Mouse (Mus musculus) spleen, postnatal 4 days (tissue): ENCODE measurements around the gene Arnt2.

Experiments used
- DNase-seq, 2 experiments: peaks; one replicate each; pipeline ENCODE4 v3.0.0; 2022; ENCODE audit warnings: low spot score in 2 of 2

The Arnt2 gene

DNA sequence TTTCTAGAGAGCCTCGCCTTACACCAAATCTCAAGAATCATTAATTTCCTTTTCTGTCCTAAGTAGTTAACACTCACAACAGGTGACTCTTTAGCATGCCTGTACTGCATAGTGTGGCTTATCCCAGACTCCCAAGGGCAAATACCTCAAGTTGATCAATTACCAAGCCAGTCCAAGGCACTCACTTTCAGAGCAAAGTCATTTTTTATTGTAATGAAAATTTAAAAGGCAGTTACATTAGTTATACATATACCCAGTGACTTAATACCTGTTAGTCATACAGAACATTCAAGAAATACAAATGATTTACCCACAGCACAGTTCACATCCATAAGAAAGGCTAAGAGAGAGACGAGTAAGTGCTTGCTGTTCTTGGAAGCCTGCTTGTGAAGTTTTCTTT lies 163.9 kb downstream of the Arnt2 start:
- no peak for DNase-seq

DNA sequence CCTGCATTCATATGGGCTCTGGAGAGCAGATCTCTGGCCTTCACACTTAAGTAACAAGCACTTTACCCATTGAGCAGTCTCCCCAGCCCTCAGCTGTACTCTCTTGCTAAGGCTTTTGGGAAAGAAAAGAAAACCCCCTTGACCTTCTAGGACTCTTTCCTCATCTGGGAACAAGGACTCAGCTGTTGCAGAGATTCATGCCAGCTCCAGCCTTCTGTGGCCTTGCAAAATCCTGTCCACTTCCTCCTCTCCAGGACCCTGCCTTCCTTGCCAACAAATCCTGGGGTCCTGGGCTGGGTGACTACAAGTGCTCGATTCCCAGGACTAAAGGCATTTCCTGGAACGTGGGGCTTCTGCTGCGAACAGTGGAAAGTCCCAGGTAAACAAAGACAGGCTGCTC lies 169.6 kb downstream of the Arnt2 start:
- DNase-seq: no peak

DNA sequence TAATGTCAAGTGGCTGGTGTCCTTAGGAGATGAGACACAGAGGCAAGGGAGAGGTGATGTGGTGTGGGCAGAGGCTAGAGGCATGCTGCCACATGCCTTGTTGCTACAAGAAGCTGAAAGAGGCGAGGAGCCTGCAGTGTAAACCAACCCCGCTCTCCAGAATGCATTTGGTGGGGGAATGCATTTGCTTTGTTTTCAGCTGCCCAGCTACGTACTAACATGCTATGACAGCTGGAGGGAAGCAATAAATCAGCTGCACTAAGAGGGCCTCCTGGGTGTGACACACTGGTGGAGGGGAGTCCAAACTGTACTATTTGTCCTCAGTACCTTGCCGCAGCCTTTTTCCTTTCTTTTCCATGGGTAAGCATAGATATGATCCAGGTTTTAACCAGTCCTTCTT lies 172.3 kb downstream of the Arnt2 start:
- no peak for DNase-seq

DNA sequence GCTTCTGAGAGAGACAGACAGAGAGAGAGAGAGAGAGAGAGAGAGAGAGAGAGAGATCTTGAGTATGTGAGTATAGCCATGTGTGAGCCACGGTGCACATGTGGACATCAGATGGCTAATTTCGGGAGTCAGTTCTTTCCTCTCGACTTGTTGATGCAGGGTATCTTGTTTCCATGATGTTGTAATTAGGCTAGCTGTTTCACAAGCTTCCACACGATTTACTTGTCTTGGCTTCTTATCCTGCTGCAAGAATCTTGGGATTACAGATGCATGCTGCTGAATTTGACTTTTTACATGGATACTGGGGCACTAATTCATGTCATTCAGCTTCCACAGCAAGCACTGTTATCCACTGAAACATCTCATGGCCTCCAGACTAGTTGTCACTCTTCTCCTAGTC lies 178.6 kb downstream of the Arnt2 start:
- DNase-seq: no peak

DNA sequence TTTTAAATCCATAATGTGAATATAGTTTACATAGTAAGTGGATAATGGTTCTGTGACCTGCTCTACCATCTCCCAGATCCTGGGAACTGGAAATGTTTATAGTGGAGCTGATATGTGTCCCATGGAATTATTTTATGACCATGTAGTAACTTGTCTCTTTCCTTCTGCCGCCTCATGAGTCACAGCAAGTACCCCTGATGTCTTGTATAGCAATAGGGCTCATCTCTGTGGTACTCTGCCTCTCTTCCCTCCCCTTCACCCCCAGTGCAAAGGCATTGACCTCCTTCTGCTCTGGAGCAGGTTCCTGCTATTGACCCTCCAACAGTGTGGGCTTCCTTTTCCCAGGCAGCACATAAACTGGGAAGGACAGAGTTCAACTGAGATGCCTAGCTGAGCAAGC lies 182.3 kb downstream of the Arnt2 start:
- DNase-seq: no peak

DNA sequence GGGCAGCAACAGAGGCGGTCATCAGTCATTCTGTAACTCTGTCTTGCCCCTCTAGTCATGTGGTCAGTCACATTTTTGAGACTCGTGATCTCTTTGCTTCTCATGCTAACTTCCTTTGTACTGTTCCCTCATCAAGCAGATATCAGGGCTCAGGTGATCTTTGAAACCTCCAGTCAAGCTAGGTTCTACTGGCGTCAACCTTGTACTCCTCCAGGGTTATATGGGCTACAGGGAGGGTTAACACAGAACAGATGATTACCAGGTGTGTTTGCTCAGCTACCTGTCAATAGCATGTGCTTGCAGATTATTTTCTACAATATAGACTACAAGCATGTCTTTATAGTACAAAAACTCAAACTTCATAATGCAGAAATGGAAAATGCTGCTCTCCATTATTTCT lies 183.1 kb downstream of the Arnt2 start:
- no peak for DNase-seq

DNA sequence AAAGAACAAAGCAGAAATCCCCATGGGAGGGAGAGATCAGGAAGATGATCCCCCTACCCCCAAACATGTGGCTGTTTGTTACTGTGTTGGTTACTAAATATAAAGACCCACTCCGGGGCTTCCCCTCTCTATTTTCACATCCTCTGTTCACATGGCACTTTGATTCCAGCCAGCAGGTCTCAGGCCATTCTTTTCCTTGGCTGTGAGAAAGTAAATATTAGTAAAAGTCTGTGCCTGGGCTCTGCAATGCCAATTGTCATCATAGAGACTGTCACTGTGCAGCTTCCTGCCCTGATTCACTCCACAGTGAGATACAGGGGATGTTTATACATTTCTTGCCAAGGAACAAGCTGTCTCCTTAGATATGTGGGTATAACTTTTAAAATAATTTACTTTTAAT lies 197.9 kb downstream of the Arnt2 start:
- DNase-seq: no peak

DNA sequence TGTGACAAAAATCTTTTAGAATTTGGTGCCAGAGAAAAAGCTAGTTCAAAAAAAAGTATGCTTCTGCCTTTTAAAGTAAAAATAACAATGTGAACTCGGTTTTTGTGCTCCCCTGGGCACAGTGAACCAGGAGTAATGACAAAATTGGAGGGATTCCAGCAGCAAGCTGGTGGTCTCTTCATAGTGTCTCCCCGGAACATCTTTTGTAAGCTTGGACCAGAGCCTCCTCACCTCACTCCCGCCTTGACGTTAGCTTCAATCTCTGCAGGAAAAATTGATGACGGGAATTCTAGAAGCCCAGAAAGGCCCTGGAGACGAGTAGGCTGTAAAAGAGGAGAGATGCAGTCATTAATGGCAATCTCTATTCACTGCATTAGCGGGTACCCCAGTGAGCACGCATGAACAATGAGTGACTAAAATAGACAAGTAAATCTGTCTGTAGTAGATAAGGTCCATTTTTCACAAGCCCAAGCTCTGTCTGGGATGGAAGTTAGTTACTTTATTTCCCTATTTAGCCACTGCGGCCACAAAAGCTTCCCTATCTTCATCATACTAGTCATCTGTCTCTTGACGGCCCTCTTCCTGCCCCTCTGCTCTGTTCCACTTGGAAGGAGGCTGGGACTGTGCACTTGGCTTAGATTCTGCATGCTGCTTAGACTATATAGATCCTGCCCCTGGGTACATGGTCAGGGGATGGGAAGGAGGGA lies 199.2 kb downstream of the Arnt2 start:
- no peak for DNase-seq

DNA sequence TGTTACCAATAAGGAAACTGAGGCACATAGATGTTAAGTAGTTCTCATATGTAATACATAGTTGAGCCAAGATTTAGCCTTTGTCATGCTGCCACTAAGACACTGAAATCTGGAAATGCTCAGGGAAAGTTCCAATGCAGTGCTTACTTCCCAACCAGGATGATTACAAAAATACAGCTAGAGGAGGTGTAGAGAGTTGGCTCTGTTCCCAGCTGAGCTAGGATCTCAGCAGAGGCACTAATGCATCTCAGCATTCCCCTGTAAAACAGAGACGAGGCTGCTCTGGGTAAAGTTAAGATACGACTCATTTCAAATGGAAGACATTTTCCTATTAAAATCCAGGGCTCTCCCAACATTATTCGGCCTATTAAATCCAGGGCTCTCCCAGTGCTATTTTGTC lies 206.0 kb downstream of the Arnt2 start:
- no peak for DNase-seq

DNA sequence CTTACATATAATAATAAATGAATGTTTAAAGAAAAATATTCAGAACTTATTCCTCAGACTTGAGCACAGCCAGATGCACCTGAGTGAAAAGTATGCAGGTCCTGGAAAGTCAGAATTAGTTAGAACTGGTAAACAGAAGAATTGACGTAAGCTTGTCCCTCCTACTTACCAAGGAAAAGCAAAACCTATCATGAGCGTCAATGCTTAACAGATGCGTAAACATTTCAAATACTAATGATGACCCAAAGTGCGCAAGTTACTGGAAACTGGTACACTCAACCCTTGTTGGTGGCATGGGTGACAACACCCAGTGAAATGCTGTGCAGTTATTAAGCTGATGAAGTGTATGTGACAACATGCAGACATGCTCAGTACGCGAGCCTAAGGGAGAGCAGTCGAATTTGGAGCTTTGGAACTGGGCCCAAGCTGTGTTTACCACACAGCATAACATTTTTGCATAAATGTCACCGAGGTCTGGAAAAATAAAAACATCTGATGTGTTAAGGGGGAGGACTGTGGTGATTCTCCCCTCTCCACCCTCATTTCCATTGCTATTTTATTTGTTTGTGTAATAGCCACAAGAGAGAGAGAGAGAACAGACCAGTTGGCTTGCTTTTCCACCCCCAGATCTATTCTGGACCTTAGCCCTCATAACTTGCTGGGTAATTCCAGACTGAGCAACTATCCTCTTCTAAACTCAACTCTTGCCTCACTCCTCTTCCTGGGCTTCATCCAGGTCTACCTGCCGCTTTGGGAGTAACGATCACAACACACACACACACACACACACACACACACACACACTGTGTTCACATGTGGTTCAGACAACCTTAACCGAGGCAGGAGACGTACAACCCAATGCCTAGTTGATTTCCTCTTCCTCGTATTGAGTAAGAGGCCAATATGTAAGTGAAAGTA lies 208.6 kb downstream of the Arnt2 start:
- no peak for DNase-seq

DNA sequence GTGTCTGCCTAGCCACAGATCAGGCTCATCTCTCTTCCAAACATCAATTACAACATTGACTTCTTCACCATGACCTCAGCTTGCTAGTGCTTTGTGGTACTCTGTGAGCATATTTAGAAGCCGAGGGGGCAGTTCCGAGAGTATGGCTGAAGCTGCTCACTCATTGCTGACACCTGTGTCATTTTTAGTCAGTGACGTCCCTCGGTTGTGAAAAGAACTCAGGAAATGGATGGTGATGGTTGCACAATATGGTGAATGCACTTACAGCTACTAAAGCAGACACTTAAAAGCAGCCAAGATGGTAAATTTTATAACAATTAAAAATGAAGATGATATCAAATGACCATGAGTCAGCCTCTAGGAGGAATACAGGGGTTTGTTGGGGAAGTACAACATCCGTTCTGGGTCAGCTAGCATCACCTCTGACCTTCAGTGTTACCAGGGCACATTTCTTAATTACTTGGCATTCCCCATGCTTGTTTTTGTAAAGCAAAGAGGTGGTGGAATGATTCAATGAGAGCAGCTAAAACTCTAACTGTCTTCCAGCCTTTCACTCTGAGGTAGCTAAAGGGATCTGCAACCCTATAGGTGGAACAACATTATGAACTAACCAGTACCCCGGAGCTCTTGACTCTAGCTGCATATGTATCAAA lies 212.6 kb downstream of the Arnt2 start:
- no peak for DNase-seq
